Mouse (Mus musculus) midbrain, postnatal 0 days (tissue): ENCODE data around the gene Rhou. TPM values are rescaled to one million over a fixed set of nuclear protein-coding genes. Genes with fewer than 3 reads are reported as not detected.
A peak's percentile ranks its signal among the peaks of the same experiment; 100 is the strongest.

ENCODE experiments used
- ATAC-seq: fragments of 200-750 bp; cut with Nextera tagmentation; 2 replicates; pipeline ENCODE4 v1.8.0; 2017; ENCODE audit warnings: moderate number of reproducible peaks, mild to moderate bottlenecking, moderate TSS enrichment, moderate library complexity; ENCODE audit not compliant: low FRiP score
- DNase-seq: peaks from one replicate; pipeline ENCODE4 v3.0.0-alpha.2; 2015; ENCODE audit warnings: low spot score
- H3K27ac ChIP-seq: fragments of 300-500 bp; sonication (generic); 2 replicates; pipeline ENCODE4 v1.5.1; 2014; ENCODE audit warnings: low read depth, mild to moderate bottlenecking, low read length, mixed read lengths
- H3K27me3 ChIP-seq: fragments of 300-500 bp; sonication (generic); 2 replicates; pipeline ENCODE4 v1.6.1; 2014; ENCODE audit warnings: low read length, control low read depth, mixed read lengths; ENCODE audit not compliant: insufficient read depth
- H3K36me3 ChIP-seq: fragments of 300-500 bp; sonication (generic); 2 replicates; pipeline ENCODE4 v1.6.1; 2014; ENCODE audit warnings: low read length, control low read depth, mixed read lengths; ENCODE audit not compliant: insufficient read depth
- H3K4me1 ChIP-seq: fragments of 300-500 bp; sonication (generic); 2 replicates; pipeline ENCODE4 v1.6.1; 2014; ENCODE audit warnings: mild to moderate bottlenecking, control low read depth, antibody characterized with exemption, low read length, mixed read lengths; ENCODE audit not compliant: insufficient read depth
- H3K4me2 ChIP-seq: fragments of 300-500 bp; sonication (generic); 2 replicates; pipeline ENCODE4 v1.6.1; 2014; ENCODE audit warnings: low read depth, mild to moderate bottlenecking, low read length, mixed read lengths; ENCODE audit not compliant: poor library complexity, severe bottlenecking
- H3K4me3 ChIP-seq: fragments of 300-500 bp; sonication (generic); 2 replicates; pipeline ENCODE4 v1.5.1; 2014; ENCODE audit warnings: low read depth, mild to moderate bottlenecking, low read length, moderate library complexity
- H3K9ac ChIP-seq: fragments of 300-500 bp; sonication (generic); replicated peaks from 2 replicates; pipeline ENCODE4 v1.6.1; 2014; ENCODE audit warnings: mild to moderate bottlenecking, low read length, moderate library complexity, mixed read lengths; ENCODE audit not compliant: poor library complexity, severe bottlenecking
- H3K9me3 ChIP-seq: fragments of 300-500 bp; sonication (generic); 2 replicates; pipeline ENCODE4 v1.6.1; 2016; ENCODE audit warnings: low read length, control low read depth
- CTCF ChIP-seq: IDR thresholded peaks from 2 replicates; pipeline ENCODE4 v1.5.1; 2016; ENCODE audit warnings: antibody characterized with exemption, mild to moderate bottlenecking
- WGBS: fragments of 180-500 bp; shearing (Covaris S2); extraction: QIAGEN DNeasy Blood & Tissue Kit; methylation state at CpG from one replicate; pipeline ENCODE4 v1.1.7; 2014; 5-methylcytosine and 5-hydroxymethylcytosine counted together
- polyA plus RNA-seq: library from polyadenylated mRNA; unstranded; fragments of >200 nt; fragmentation: Nextera tagmentation; extraction: Ambion mirVana; gene quantifications from 2 replicates; pipeline ENCODE4 v1.2.1, GENCODE M21; 2015
- total RNA-seq: library from RNA; depleted of rRNA; stranded (reverse); fragments of >200 nt; gene quantifications from 2 replicates; pipeline ENCODE4 v1.2.3, GENCODE M21; 2014

The Rhou gene
- total and polyA plus RNA-seq, 2 experiments from 2014 or later = 7.1 to 24.9 TPM

DNA sequence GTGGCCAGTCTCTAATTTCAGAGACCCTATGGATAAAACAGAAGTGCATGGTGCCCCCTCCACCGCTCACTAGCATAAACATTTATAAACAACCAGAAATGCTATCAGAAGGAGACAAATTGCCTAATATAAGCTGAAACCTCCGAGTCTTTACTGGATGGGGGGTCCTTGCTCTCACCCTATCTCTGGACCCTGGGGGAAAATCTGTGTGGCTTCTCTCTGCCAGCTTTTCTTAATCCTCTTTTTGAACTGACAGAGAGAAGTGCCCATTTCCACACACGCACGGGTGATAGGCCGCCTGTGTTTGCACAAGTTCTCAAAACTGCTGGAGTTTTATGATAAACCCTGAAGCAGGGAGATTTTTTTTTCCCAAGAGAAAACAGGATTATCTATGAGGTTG, 1.0 kb downstream of the Rhou start:
- Histone ChIP-seq H3K9ac (peak overlapping the region; percentile 19; the same call in 1 of the 2 replicates), H3K9me3 (no peaks in the 10 kb centered on the region), H3K27ac (no peak overlapping the region), H3K27me3 (no peaks in the 10 kb centered on the region), H3K4me1 (peaks cover 9% of the 10 kb centered on the region; the same call in 1 of the 2 replicates), H3K36me3 (peaks cover 20% of the 10 kb centered on the region), H3K4me2 (peak overlapping the region; percentile 75), H3K4me3 (peak overlapping the region; percentile 79)
- ATAC-seq = no peak
- WGBS = 10% methylated on average over 5 of the region's 5 CpGs
- DNase-seq = no peak
- no peak for TF ChIP-seq CTCF

DNA sequence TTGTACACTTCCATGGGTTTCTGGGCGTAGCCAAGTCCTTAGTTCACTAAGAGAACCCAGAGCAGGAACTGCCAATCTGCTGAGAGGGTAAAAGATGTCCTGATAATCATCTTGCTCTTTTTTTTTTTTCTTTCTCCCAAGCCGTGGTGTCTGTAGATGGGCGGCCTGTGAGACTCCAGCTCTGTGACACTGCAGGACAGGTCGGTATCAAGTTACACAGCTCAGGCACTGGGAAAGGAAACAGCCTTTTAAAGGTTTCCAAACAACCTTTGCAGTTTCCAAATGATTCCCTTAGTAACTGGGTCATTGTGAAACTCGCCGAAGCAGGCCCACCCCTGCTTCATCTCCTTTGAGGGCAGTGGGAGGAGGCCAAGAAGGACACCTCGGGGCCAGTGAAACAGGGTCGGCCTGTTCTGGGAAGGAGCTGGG, 1.6 kb downstream of the Rhou start:
- Histone ChIP-seq H3K4me1 (peaks cover 9% of the 10 kb centered on the region; the same call in 1 of the 2 replicates), H3K9ac (peak overlapping the region; percentile 19; the same call in 1 of the 2 replicates), H3K36me3 (peaks cover 20% of the 10 kb centered on the region), H3K9me3 (no peaks in the 10 kb centered on the region), H3K4me3 (peak overlapping the region; percentile 79), H3K27ac (no peak overlapping the region), H3K27me3 (no peaks in the 10 kb centered on the region), H3K4me2 (peak overlapping the region; percentile 75)
- DNase-seq (no peak), ATAC-seq (no peak)
- 9% methylated on average over 8 of the region's 8 CpGs for WGBS
- TF ChIP-seq CTCF = no peak

DNA sequence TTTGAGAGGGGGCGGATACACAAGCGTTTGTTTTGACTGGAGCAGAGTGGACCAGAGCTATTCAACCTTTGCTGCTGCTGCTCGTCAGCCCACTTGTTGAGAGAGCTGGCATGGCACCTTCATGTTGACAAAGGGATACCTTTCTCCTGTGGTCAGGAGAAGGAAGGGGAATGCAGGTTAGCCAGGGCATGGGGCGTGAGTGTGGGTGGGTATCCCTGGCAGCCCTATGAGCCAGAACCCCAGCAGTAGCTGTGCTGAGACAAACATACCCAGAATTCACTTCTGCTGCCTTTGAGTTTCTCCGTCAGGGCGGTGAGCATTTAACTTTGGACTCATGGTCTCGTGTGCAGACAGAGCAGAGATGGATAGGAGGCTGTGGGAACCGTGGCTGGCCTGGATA, 4.1 kb downstream of the Rhou start:
- Histone ChIP-seq H3K27me3 (no peaks in the 10 kb centered on the region), H3K9ac (no peak overlapping the region), H3K4me1 (peaks cover 9% of the 10 kb centered on the region; the same call in 1 of the 2 replicates), H3K27ac (no peak overlapping the region), H3K4me2 (no peak overlapping the region), H3K4me3 (no peak overlapping the region), H3K9me3 (no peaks in the 10 kb centered on the region), H3K36me3 (peaks cover 26% of the 10 kb centered on the region)
- ATAC-seq (no peak), DNase-seq (no peak)
- no peak for TF ChIP-seq CTCF
- WGBS = 93% methylated on average over 8 of the region's 8 CpGs

DNA sequence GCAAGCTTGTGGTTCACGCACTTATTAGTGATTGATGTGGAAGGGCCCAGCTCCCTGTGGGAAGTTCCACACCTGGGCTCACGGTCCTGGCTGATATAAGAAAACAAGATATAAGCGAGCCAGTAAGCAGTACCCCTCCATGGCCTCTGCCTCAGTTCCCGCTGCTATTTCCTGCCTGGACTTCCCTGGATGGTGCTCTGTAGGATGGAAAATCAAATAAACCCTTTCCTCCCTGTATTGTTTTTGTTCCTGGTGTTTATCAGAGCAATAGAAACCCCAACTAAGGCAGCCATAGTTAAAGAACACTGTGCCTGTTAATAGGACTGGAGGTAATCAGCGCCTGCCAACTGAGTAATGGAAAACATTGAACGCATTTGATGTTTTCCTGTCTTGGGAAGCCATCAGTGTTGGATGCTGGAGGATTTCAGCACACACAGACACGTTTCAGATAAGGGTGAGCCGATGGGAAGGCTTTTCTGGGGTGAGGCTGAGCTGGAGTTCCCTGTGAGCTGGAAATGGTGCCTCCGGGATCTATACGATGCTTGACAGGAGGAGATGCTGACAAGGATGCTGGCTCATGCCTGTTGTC, 5.8 kb downstream of the Rhou start:
- no peak overlapping the region for H3K27ac ChIP-seq
- H3K4me1 ChIP-seq = peaks cover 9% of the 10 kb centered on the region; the same call in 1 of the 2 replicates
- no peaks in the 10 kb centered on the region for H3K27me3 ChIP-seq
- ATAC-seq = no peak
- no peak overlapping the region for H3K4me3 ChIP-seq
- H3K36me3 ChIP-seq = peaks cover 29% of the 10 kb centered on the region
- no peak for TF ChIP-seq CTCF
- no peak for DNase-seq
- H3K4me2 ChIP-seq = no peak overlapping the region
- 87% methylated on average over 10 of the region's 10 CpGs for WGBS
- H3K9ac ChIP-seq = no peak overlapping the region
- H3K9me3 ChIP-seq = no peaks in the 10 kb centered on the region

DNA sequence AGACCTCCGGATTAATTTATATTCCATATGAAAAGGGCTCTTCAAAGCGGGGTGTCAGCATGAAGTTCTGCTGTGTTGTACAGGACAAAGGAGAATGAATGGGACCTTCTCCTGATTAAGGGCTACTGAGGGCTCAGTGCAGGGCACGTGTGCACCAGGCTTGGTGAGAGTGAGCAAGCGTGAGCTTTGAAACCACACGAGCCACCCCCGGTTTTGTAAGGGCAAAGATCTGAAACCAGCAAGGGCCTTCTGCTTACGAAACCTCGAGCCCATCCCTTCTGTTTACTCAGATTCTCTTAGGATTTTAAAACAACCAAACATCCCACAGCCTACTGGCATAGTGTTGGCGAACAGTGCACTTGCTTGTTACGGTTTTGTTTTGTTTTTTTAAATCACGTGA, 7.8 kb downstream of the Rhou start:
- WGBS = 85% methylated on average over 11 of the region's 11 CpGs
- Histone ChIP-seq H3K9me3 (no peaks in the 10 kb centered on the region), H3K4me1 (no peaks in the 10 kb centered on the region), H3K27ac (no peak overlapping the region), H3K9ac (no peak overlapping the region), H3K27me3 (no peaks in the 10 kb centered on the region), H3K36me3 (peaks cover 24% of the 10 kb centered on the region), H3K4me2 (no peak overlapping the region), H3K4me3 (no peak overlapping the region)
- no peak for TF ChIP-seq CTCF
- ATAC-seq (no peak), DNase-seq (no peak)

DNA sequence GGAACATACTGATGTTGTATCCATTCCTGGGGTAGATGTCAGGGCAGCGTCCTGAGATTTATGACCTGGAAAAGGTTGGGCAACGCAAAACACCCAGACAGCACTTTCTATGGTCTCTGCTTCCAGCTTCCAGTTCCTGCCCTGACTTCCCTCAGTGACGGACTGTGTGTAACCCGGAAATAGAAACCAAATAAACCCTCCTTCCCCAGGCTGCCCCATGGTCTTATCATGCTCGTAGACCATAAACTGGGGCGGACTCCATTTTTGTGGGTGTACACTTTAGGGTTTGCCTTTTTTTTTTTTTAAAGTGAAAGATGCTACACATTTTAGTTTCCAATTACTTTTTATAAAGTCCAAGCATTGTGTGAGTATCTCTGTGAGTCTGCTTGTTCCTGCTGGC, 11.9 kb downstream of the Rhou start:
- H3K36me3 ChIP-seq = peaks cover 9% of the 10 kb centered on the region
- no peaks in the 10 kb centered on the region for H3K4me1 ChIP-seq
- no peak overlapping the region for H3K9ac ChIP-seq
- H3K9me3 ChIP-seq = no peaks in the 10 kb centered on the region
- H3K4me3 ChIP-seq = no peak overlapping the region
- H3K27ac ChIP-seq = no peak overlapping the region
- H3K27me3 ChIP-seq = no peaks in the 10 kb centered on the region; the same call in 1 of the 2 replicates
- WGBS = 93% methylated on average over 6 of the region's 6 CpGs
- no peak overlapping the region for H3K4me2 ChIP-seq
- no peak for ATAC-seq
- no peak for TF ChIP-seq CTCF
- no peak for DNase-seq
